Mouse (Mus musculus) lung, adult 2 months (tissue): ENCODE data around the gene Opcml.

Experiments used
- CTCF ChIP-seq: fragments of 200-500 bp; IDR thresholded peaks from 2 replicates; pipeline ENCODE4 v1.5.1; 2011; ENCODE audit warnings: mild to moderate bottlenecking, low read length, control low read depth; ENCODE audit not compliant: insufficient read depth
- POLR2A ChIP-seq: fragments of 200-500 bp; IDR thresholded peaks from 2 replicates; pipeline ENCODE4 v1.6.1; 2011; ENCODE audit warnings: low read depth, mild to moderate bottlenecking, control low read depth, low read length, borderline replicate concordance; ENCODE audit errors: extremely low read depth

- TF ChIP-seq POLR2A (no peak), CTCF (no peak)
Observed at GRCm38 (mm10) chr9:28569041-28569522, 778.5 kb downstream of the Opcml start.
